Mouse (Mus musculus) lung, adult 2 months (tissue): ENCODE measurements at regions not wholly inside any gene's neighbourhood (a gene's known extent, or its start where the extent isn't known, plus 50 kb on each side); places are given as distances from the start of the nearest gene placed in this dataset.

Experiments used
- CTCF ChIP-seq: fragments of 200-500 bp; IDR thresholded peaks from 2 replicates; pipeline ENCODE4 v1.5.1; 2011; ENCODE audit warnings: mild to moderate bottlenecking, low read length, control low read depth; ENCODE audit not compliant: insufficient read depth
- POLR2A ChIP-seq: fragments of 200-500 bp; IDR thresholded peaks from 2 replicates; pipeline ENCODE4 v1.6.1; 2011; ENCODE audit warnings: low read depth, mild to moderate bottlenecking, control low read depth, low read length, borderline replicate concordance; ENCODE audit errors: extremely low read depth

- TF ChIP-seq POLR2A (no peak), CTCF (no peak)
Observed at GRCm38 (mm10) chr2:167804493-167805227, 115.0 kb upstream of the Tmem189 start.
